Mouse (Mus musculus) testis, adult 2 months (tissue): ENCODE measurements around the gene H2-Oa. TPM values are rescaled to one million over a fixed set of nuclear protein-coding genes. Genes with fewer than 3 reads are reported as not detected.
"Not testable (repeated sequence)": the region's sequence is repeated elsewhere in the genome, so short reads cannot be mapped to it uniquely, and the experiment has no call there.

Experiments used
- H3K27ac ChIP-seq: fragments of 200-500 bp; 2 replicates; pipeline ENCODE4 v1.5.1; 2012; ENCODE audit warnings: low read depth, low read length; ENCODE audit not compliant: control insufficient read depth, insufficient read depth
- H3K27me3 ChIP-seq: fragments of 200-500 bp; 2 replicates; pipeline ENCODE4 v1.6.1; 2012; ENCODE audit warnings: mild to moderate bottlenecking, low read length, moderate library complexity; ENCODE audit not compliant: control insufficient read depth, insufficient read depth
- H3K36me3 ChIP-seq: fragments of 200-500 bp; 2 replicates; pipeline ENCODE4 v1.6.1; 2012; ENCODE audit warnings: mild to moderate bottlenecking, low read length; ENCODE audit not compliant: control insufficient read depth, insufficient read depth
- H3K4me1 ChIP-seq: fragments of 200-500 bp; 2 replicates; pipeline ENCODE4 v1.6.1; 2012; ENCODE audit warnings: low read length; ENCODE audit not compliant: control insufficient read depth, insufficient read depth
- H3K4me3 ChIP-seq: fragments of 200-500 bp; 2 replicates; pipeline ENCODE4 v1.5.1; 2012; ENCODE audit warnings: low read depth, mild to moderate bottlenecking, low read length, moderate library complexity, mixed read lengths; ENCODE audit not compliant: control insufficient read depth
- CTCF ChIP-seq: fragments of 200-500 bp; IDR thresholded peaks from 2 replicates; pipeline ENCODE4 v1.5.1; 2012; ENCODE audit warnings: low read depth, mild to moderate bottlenecking, inconsistent platforms, low read length, moderate library complexity; ENCODE audit not compliant: control insufficient read depth, insufficient read depth, insufficient replicate concordance
- POLR2A ChIP-seq: fragments of 200-500 bp; IDR thresholded peaks from 2 replicates; pipeline ENCODE4 v1.6.1; 2012; ENCODE audit warnings: low read depth, mild to moderate bottlenecking, inconsistent platforms, low read length, moderate library complexity; ENCODE audit not compliant: control insufficient read depth
- polyA plus RNA-seq: library from polyadenylated mRNA; depleted of rRNA; stranded (reverse); fragments of >200 nt; gene quantifications from 2 replicates; pipeline ENCODE4 v1.2.3, GENCODE M21; 2012; rRNA removed

H2-Oa gene
- polyA plus RNA-seq, 1 experiment = 0.10 TPM

- TF ChIP-seq POLR2A = no peak
- TF ChIP-seq CTCF = no peak
- Histone ChIP-seq H3K27ac (no peak overlapping the region), H3K4me1 (peaks cover 11% of the 10 kb centered on the region), H3K36me3 (no peaks in the 10 kb centered on the region), H3K27me3 (no peaks in the 10 kb centered on the region), H3K4me3 (no peak overlapping the region; the same call in 1 of the 2 replicates)
These were observed 47.3 kb downstream of the H2-Oa start for GRCm38 (mm10) chr17:34139416-34139815.

- Histone ChIP-seq H3K4me3 (no peak overlapping the region), H3K27ac (no peak overlapping the region), H3K36me3 (no peaks in the 10 kb centered on the region), H3K4me1 (peaks cover 11% of the 10 kb centered on the region), H3K27me3 (no peaks in the 10 kb centered on the region)
- TF ChIP-seq POLR2A (no peak), CTCF (no peak)
These were observed 48.1 kb downstream of the H2-Oa start for GRCm38 (mm10) chr17:34140240-34140639.

- H3K4me3 ChIP-seq = no peak overlapping the region
- peaks cover 7% of the 10 kb centered on the region for H3K4me1 ChIP-seq
- no peaks in the 10 kb centered on the region for H3K36me3 ChIP-seq
- no peak overlapping the region for H3K27ac ChIP-seq
- no peak for TF ChIP-seq POLR2A
- TF ChIP-seq CTCF = no peak
- H3K27me3 ChIP-seq = no peaks in the 10 kb centered on the region
These were observed 49.3 kb downstream of the H2-Oa start for GRCm38 (mm10) chr17:34141448-34141847.

DNA sequence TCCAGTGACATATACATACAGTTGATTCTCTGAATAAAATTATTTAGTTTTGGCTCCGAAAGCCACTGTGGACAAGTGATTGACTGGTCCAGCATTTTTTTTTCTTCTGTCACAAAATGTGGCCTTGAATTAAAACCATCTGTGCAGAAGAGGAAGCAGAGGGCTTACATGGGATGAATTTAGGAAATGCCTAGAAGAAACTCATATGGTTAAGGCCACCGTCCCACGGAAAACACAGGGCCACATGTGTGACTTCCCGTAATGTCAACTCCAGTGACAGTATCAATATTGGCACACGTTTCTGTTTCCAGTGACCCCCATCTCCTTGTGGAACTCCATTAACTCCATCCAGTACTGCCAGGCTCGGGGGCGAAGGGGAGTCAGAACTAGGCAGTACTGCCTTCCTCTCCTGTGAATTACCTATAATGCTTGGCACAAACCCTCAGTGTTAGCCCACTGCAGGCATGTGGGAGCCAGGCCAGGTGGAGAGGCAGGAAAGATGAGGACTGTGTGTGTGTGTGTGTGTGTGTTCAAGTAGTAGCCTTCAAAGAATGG is 50.4 kb downstream of the H2-Oa start:
- Histone ChIP-seq H3K4me3 (no peak overlapping the region), H3K4me1 (peaks cover 7% of the 10 kb centered on the region), H3K27me3 (no peaks in the 10 kb centered on the region), H3K36me3 (no peaks in the 10 kb centered on the region), H3K27ac (no peak overlapping the region)
- TF ChIP-seq CTCF = no peak
- no peak for TF ChIP-seq POLR2A

DNA sequence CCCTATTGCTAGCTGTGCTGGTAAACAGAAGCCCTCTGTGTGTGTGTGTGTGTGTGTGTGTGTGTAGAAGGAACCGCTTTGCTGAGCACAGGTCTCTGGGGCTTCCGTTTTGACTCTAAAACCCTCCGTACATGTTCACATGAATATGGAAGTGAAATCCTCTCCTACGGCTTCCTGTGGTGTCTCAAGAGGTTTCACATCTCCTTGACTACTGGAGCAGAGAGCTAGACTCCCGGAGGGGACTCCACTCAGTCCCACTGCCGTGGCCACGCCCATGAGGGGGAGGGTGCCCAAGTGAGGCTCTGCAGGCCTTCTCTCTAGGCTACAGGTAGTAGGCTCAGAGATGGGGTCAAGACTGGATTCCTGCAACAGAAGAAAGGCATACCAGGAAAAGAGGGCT is 50.9 kb downstream of the H2-Oa start, which contains the start of gene H2-DMb2:
H2-DMb2 (plus strand) TSS at position 275 of the 400 bp plus-strand sequence.
- TF ChIP-seq CTCF = no peak
- TF ChIP-seq POLR2A = no peak
- H3K4me1 ChIP-seq = peaks cover 7% of the 10 kb centered on the region
- no peaks in the 10 kb centered on the region for H3K36me3 ChIP-seq
- no peak within 1 kb of the TSS for H3K27ac ChIP-seq
- H3K4me3 ChIP-seq = no peak within 1 kb of the TSS
- no peaks in the 10 kb centered on the region for H3K27me3 ChIP-seq

GRCm38 (mm10) chr17:34143461-34143860 is 51.3 kb downstream of the H2-Oa start:
- no peak for TF ChIP-seq CTCF
- TF ChIP-seq POLR2A = no peak
- peaks cover 7% of the 10 kb centered on the region for H3K4me1 ChIP-seq
- no peaks in the 10 kb centered on the region for H3K36me3 ChIP-seq
- H3K27me3 ChIP-seq = no peaks in the 10 kb centered on the region
- no peak overlapping the region for H3K27ac ChIP-seq
- H3K4me3 ChIP-seq = no peak overlapping the region

- H3K36me3 ChIP-seq, H3K4me3 ChIP-seq, H3K27me3 ChIP-seq, H3K27ac ChIP-seq, H3K4me1 ChIP-seq: not testable (repeated sequence)
These were observed 52.1 kb downstream of the H2-Oa start for GRCm38 (mm10) chr17:34144221-34144620.

Other genes starting within 250 kb of the H2-Oa start
- gene Cd320, start 249.2 kb upstream of the H2-Oa start, polyA plus RNA-seq = 264 and 291 TPM in 2 replicates
- gene Gm7029, start 218.5 kb upstream of the H2-Oa start, polyA plus RNA-seq = not detected in 2 replicates
- gene Kifc1, start 201.7 kb upstream of the H2-Oa start, polyA plus RNA-seq = 7.7 and 8.6 TPM in 2 replicates
- not detected in 2 replicates for gene Platr17, start 187.2 kb upstream of the H2-Oa start, polyA plus RNA-seq
- gene Daxx, start 182.9 kb upstream of the H2-Oa start, polyA plus RNA-seq = 157 and 183 TPM in 2 replicates
- gene Tapbp, start 176.4 kb upstream of the H2-Oa start, polyA plus RNA-seq = 71.7 and 80.8 TPM in 2 replicates
- 65.0 and 66.5 TPM in 2 replicates for gene Zbtb22, start 176.4 kb upstream of the H2-Oa start, polyA plus RNA-seq
- gene Rgl2, start 162.8 kb upstream of the H2-Oa start, polyA plus RNA-seq = 83.4 and 93.0 TPM in 2 replicates
- gene Pfdn6, start 152.0 kb upstream of the H2-Oa start, polyA plus RNA-seq = 54.8 and 58.7 TPM in 2 replicates
- gene Wdr46, start 151.7 kb upstream of the H2-Oa start, polyA plus RNA-seq = 25.1 and 25.4 TPM in 2 replicates
- 9.1 and 10.4 TPM in 2 replicates for gene B3galt4, start 140.9 kb upstream of the H2-Oa start, polyA plus RNA-seq
- gene Vps52, start 136.5 kb upstream of the H2-Oa start, polyA plus RNA-seq = 45.7 and 48.5 TPM in 2 replicates
- gene Rps18, start 136.3 kb upstream of the H2-Oa start, polyA plus RNA-seq = 212 and 239 TPM in 2 replicates
- gene H2-K1, start 92.0 kb upstream of the H2-Oa start, polyA plus RNA-seq = 276 and 298 TPM in 2 replicates
- gene Ring1, start 67.7 kb upstream of the H2-Oa start, polyA plus RNA-seq = 27.8 and 31.4 TPM in 2 replicates
- gene H2-Ke6, start 64.3 kb upstream of the H2-Oa start, polyA plus RNA-seq = 24.5 and 25.0 TPM in 2 replicates
- 33.4 and 36.3 TPM in 2 replicates for gene Slc39a7, start 60.7 kb upstream of the H2-Oa start, polyA plus RNA-seq
- 25.5 and 28.0 TPM in 2 replicates for gene Rxrb, start 60.5 kb upstream of the H2-Oa start, polyA plus RNA-seq
- gene Col11a2, start 52.9 kb upstream of the H2-Oa start, polyA plus RNA-seq = 2.4 and 2.8 TPM in 2 replicates
- gene H2-DMa, start 27.2 kb downstream of the H2-Oa start, polyA plus RNA-seq = 33.8 and 40.7 TPM in 2 replicates
- 164 and 178 TPM in 2 replicates for gene Brd2, start 30.3 kb downstream of the H2-Oa start, polyA plus RNA-seq
- 0.27 and 0.41 TPM in 2 replicates for gene H2-DMb2, start 51.0 kb downstream of the H2-Oa start, polyA plus RNA-seq
- 8.0 and 9.5 TPM in 2 replicates for gene H2-DMb1, start 60.7 kb downstream of the H2-Oa start, polyA plus RNA-seq
- gene Tap1, start 95.2 kb downstream of the H2-Oa start, polyA plus RNA-seq = 1.5 TPM in 2 replicates
- gene Psmb9, start 95.4 kb downstream of the H2-Oa start, polyA plus RNA-seq = 1.7 TPM in 2 replicates
- gene Psmb8, start 105.4 kb downstream of the H2-Oa start, polyA plus RNA-seq = 2.0 and 2.3 TPM in 2 replicates
- gene Tap2, start 111.2 kb downstream of the H2-Oa start, polyA plus RNA-seq = 1.3 and 2.0 TPM in 2 replicates
- gene H2-Ob, start 146.6 kb downstream of the H2-Oa start, polyA plus RNA-seq = 0.06 and 0.16 TPM in 2 replicates
- 31.1 and 36.4 TPM in 2 replicates for gene H2-Ab1, start 165.3 kb downstream of the H2-Oa start, polyA plus RNA-seq
- gene H2-Aa, start 195.5 kb downstream of the H2-Oa start, polyA plus RNA-seq = 10.1 and 11.6 TPM in 2 replicates
- gene H2-Eb1, start 213.5 kb downstream of the H2-Oa start, polyA plus RNA-seq = 5.6 and 7.8 TPM in 2 replicates
- not detected in 2 replicates for gene H2-Eb2, start 233.3 kb downstream of the H2-Oa start, polyA plus RNA-seq